Mouse (Mus musculus): ENCODE data around the gene Zfp874b. TPM values are rescaled to one million over a fixed set of nuclear protein-coding genes. Genes with fewer than 3 reads are reported as not detected.
"Not testable (repeated sequence)": the region's sequence is repeated elsewhere in the genome, so short reads cannot be mapped to it uniquely, and the experiment has no call there.

Zfp874b gene
- polyA plus RNA-seq, 1 experiment from 2014 or later = 2.4 TPM

- DNase-seq (ENCODE audit: low spot score) (peak; percentile 83), ATAC-seq (ENCODE audit: low FRiP score, low TSS enrichment) (peak; percentile 98)
- Histone ChIP-seq H3K27me3 (ENCODE audit: control insufficient read depth, insufficient read depth, low read length) (no peaks in the 10 kb centered on the region), H3K9me3 (ENCODE audit: control insufficient read depth, low read length) (no peaks in the 10 kb centered on the region), H3K4me2 (replicated peaks; ENCODE audit: low read depth) (peak within 1 kb of the TSS; percentile 69), H3K4me1 (replicated peaks; ENCODE audit: control insufficient read depth, insufficient read depth) (no peaks in the 10 kb centered on the region), H3K9ac (ENCODE audit: low read length) (peak within 1 kb of the TSS; percentile 59), H3K27ac (replicated peaks) (peak within 1 kb of the TSS; percentile 67), H3K36me3 (ENCODE audit: control insufficient read depth, insufficient read depth, low read length) (peaks cover 3% of the 10 kb centered on the region; the same call in 1 of the 2 replicates), H3K4me3 (ENCODE audit: low read depth, low read length) (peak within 1 kb of the TSS; percentile 54)
- WGBS = under 1% methylated on average over 20 of the region's 20 CpGs
- TF ChIP-seq EP300 (optimal IDR thresholded peaks at IDR 0.05) (no peak), CTCF (IDR thresholded peaks at IDR 0.05; ENCODE audit: low read depth) (no peak)
Observed at GRCm38 (mm10) chr13:67451172-67452020, 32.7 kb downstream of the Zfp874b start, which contains the start of gene Zfp874a. TSS of gene Zfp874a (minus strand) at chr13:67451624.

GRCm38 (mm10) chr13:67437095-67437494, 47.0 kb downstream of the Zfp874b start:
- not testable (repeated sequence) for H3K4me2 ChIP-seq (replicated peaks; ENCODE audit: low read depth); H3K4me1 ChIP-seq (replicated peaks; ENCODE audit: control insufficient read depth, insufficient read depth); H3K9me3 ChIP-seq (ENCODE audit: control insufficient read depth, low read length); H3K27me3 ChIP-seq (ENCODE audit: control insufficient read depth, insufficient read depth, low read length); ATAC-seq (ENCODE audit: low FRiP score, low TSS enrichment); H3K27ac ChIP-seq (replicated peaks); DNase-seq (ENCODE audit: low spot score); H3K36me3 ChIP-seq (ENCODE audit: control insufficient read depth, insufficient read depth, low read length); H3K9ac ChIP-seq (ENCODE audit: low read length); H3K4me3 ChIP-seq (ENCODE audit: low read depth, low read length)
- 86% methylated on average over 1 of the region's 3 CpGs for WGBS

- H3K27me3 ChIP-seq (ENCODE audit: control insufficient read depth, insufficient read depth, low read length) = no peaks in the 10 kb centered on the region
- no peak for DNase-seq (ENCODE audit: low spot score)
- TF ChIP-seq CTCF (IDR thresholded peaks at IDR 0.05; ENCODE audit: low read depth) = no peak
- no peak for TF ChIP-seq EP300 (optimal IDR thresholded peaks at IDR 0.05)
- no peak overlapping the region for H3K27ac ChIP-seq (replicated peaks)
- H3K9ac ChIP-seq (ENCODE audit: low read length) = no peak overlapping the region
- WGBS = 74% methylated on average over 3 of the region's 3 CpGs
- no peaks in the 10 kb centered on the region for H3K9me3 ChIP-seq (ENCODE audit: control insufficient read depth, low read length)
- no peak overlapping the region for H3K4me3 ChIP-seq (ENCODE audit: low read depth, low read length)
- H3K4me2 ChIP-seq (replicated peaks; ENCODE audit: low read depth) = no peak overlapping the region
- H3K4me1 ChIP-seq (replicated peaks; ENCODE audit: control insufficient read depth, insufficient read depth) = no peaks in the 10 kb centered on the region
- no peak for ATAC-seq (ENCODE audit: low FRiP score, low TSS enrichment)
- no peaks in the 10 kb centered on the region for H3K36me3 ChIP-seq (ENCODE audit: control insufficient read depth, insufficient read depth, low read length)
Observed at GRCm38 (mm10) chr13:67428116-67428515, 55.9 kb downstream of the Zfp874b start.

- not testable (repeated sequence) for H3K4me3 ChIP-seq (ENCODE audit: low read depth, low read length); ATAC-seq (ENCODE audit: low FRiP score, low TSS enrichment); H3K9me3 ChIP-seq (ENCODE audit: control insufficient read depth, low read length); H3K4me1 ChIP-seq (replicated peaks; ENCODE audit: control insufficient read depth, insufficient read depth); H3K36me3 ChIP-seq (ENCODE audit: control insufficient read depth, insufficient read depth, low read length); DNase-seq (ENCODE audit: low spot score); H3K27me3 ChIP-seq (ENCODE audit: control insufficient read depth, insufficient read depth, low read length); H3K4me2 ChIP-seq (replicated peaks; ENCODE audit: low read depth); H3K27ac ChIP-seq (replicated peaks); H3K9ac ChIP-seq (ENCODE audit: low read length)
Observed at GRCm38 (mm10) chr13:67425699-67426098, 58.4 kb downstream of the Zfp874b start.

GRCm38 (mm10) chr13:67422532-67422931, 61.5 kb downstream of the Zfp874b start:
- not testable (repeated sequence) for H3K4me2 ChIP-seq (replicated peaks; ENCODE audit: low read depth); H3K9ac ChIP-seq (ENCODE audit: low read length); ATAC-seq (ENCODE audit: low FRiP score, low TSS enrichment); H3K4me1 ChIP-seq (replicated peaks; ENCODE audit: control insufficient read depth, insufficient read depth); H3K36me3 ChIP-seq (ENCODE audit: control insufficient read depth, insufficient read depth, low read length); DNase-seq (ENCODE audit: low spot score); H3K27me3 ChIP-seq (ENCODE audit: control insufficient read depth, insufficient read depth, low read length); H3K9me3 ChIP-seq (ENCODE audit: control insufficient read depth, low read length); H3K4me3 ChIP-seq (ENCODE audit: low read depth, low read length); H3K27ac ChIP-seq (replicated peaks)
- WGBS = 81% methylated on average over 2 of the region's 2 CpGs

Other genes with a start within 250 kb of the Zfp874b start
- 0.64 and 0.68 TPM in 2 replicates for gene Zfp458, start 205.8 kb downstream of the Zfp874b start, polyA plus RNA-seq (2015; fragmentation: Nextera tagmentation; extraction: Ambion mirVana)
- gene Zfp457, start 177.8 kb downstream of the Zfp874b start, polyA plus RNA-seq (2015; fragmentation: Nextera tagmentation; extraction: Ambion mirVana) = 0.58 and 0.70 TPM in 2 replicates
- 1.1 and 1.2 TPM in 2 replicates for gene Zfp595, start 151.7 kb downstream of the Zfp874b start, polyA plus RNA-seq (2015; fragmentation: Nextera tagmentation; extraction: Ambion mirVana)
- not detected in 2 replicates for gene Gm28044, start 123.7 kb downstream of the Zfp874b start, polyA plus RNA-seq (2015; fragmentation: Nextera tagmentation; extraction: Ambion mirVana)
- 0.61 and 0.63 TPM in 2 replicates for gene Zfp953, start 123.7 kb downstream of the Zfp874b start, polyA plus RNA-seq (2015; fragmentation: Nextera tagmentation; extraction: Ambion mirVana)
- 0.44 and 0.47 TPM in 2 replicates for gene Gm28041, start 108.5 kb downstream of the Zfp874b start, polyA plus RNA-seq (2015; fragmentation: Nextera tagmentation; extraction: Ambion mirVana)
- 0.97 and 1.0 TPM in 2 replicates for gene Zfp456, start 108.4 kb downstream of the Zfp874b start, polyA plus RNA-seq (2015; fragmentation: Nextera tagmentation; extraction: Ambion mirVana)
- 4.1 and 4.8 TPM in 2 replicates for gene Zfp429, start 84.4 kb downstream of the Zfp874b start, polyA plus RNA-seq (2015; fragmentation: Nextera tagmentation; extraction: Ambion mirVana)
- 1.3 and 1.5 TPM in 2 replicates for gene Zfp459, start 62.8 kb downstream of the Zfp874b start, polyA plus RNA-seq (2015; fragmentation: Nextera tagmentation; extraction: Ambion mirVana)
- gene Zfp874a, start 32.6 kb downstream of the Zfp874b start, polyA plus RNA-seq (2015; fragmentation: Nextera tagmentation; extraction: Ambion mirVana) = 4.6 and 4.7 TPM in 2 replicates
- 5.6 and 5.8 TPM in 2 replicates for gene Zfp58, start 16.3 kb upstream of the Zfp874b start, polyA plus RNA-seq (2015; fragmentation: Nextera tagmentation; extraction: Ambion mirVana)
- gene Gm26965, start 41.9 kb upstream of the Zfp874b start, polyA plus RNA-seq (2015; fragmentation: Nextera tagmentation; extraction: Ambion mirVana) = not detected in 2 replicates
- gene Zfp87, start 41.9 kb upstream of the Zfp874b start, polyA plus RNA-seq (2015; fragmentation: Nextera tagmentation; extraction: Ambion mirVana) = 27.4 and 29.3 TPM in 2 replicates
- gene Zfp748, start 69.6 kb upstream of the Zfp874b start, polyA plus RNA-seq (2015; fragmentation: Nextera tagmentation; extraction: Ambion mirVana) = 3.8 and 4.1 TPM in 2 replicates
- gene Zfp729b, start 125.4 kb upstream of the Zfp874b start, polyA plus RNA-seq (2015; fragmentation: Nextera tagmentation; extraction: Ambion mirVana) = 1.6 and 1.9 TPM in 2 replicates
- gene Gm49345, start 153.5 kb upstream of the Zfp874b start, polyA plus RNA-seq (2015; fragmentation: Nextera tagmentation; extraction: Ambion mirVana) = 0.08 TPM in 1 of 2 replicates, not detected in the other
- 1.2 and 1.6 TPM in 2 replicates for gene Zfp729a, start 153.5 kb upstream of the Zfp874b start, polyA plus RNA-seq (2015; fragmentation: Nextera tagmentation; extraction: Ambion mirVana)
- 3.8 and 4.0 TPM in 2 replicates for gene Zfp738, start 202.8 kb upstream of the Zfp874b start, polyA plus RNA-seq (2015; fragmentation: Nextera tagmentation; extraction: Ambion mirVana)
- 2.0 and 2.1 TPM in 2 replicates for gene Zfp65, start 244.9 kb upstream of the Zfp874b start, polyA plus RNA-seq (2015; fragmentation: Nextera tagmentation; extraction: Ambion mirVana)

All from stomach, postnatal 0 days (tissue).